Mouse (Mus musculus) forebrain, embryonic 12.5 days (tissue): ENCODE measurements at regions not wholly inside any gene's neighbourhood (a gene's known extent, or its start where the extent isn't known, plus 50 kb on each side); places are given as distances from the start of the nearest gene placed in this dataset.

Experiments
- ATAC-seq: fragments of 200-750 bp; cut with Nextera tagmentation; 2 replicates; pipeline ENCODE4 v1.8.0; 2017; ENCODE audit warnings: moderate TSS enrichment; ENCODE audit not compliant: low FRiP score
- H3K27ac ChIP-seq: fragments of 300-500 bp; sonication (generic); 2 replicates; pipeline ENCODE4 v1.5.1; 2016; ENCODE audit warnings: mild to moderate bottlenecking
- H3K27me3 ChIP-seq: fragments of 300-500 bp; sonication (generic); 2 replicates; pipeline ENCODE4 v1.6.1; 2016; ENCODE audit warnings: mild to moderate bottlenecking
- H3K36me3 ChIP-seq: fragments of 300-500 bp; sonication (generic); replicated peaks from 2 replicates; pipeline ENCODE4 v1.6.1; 2016; ENCODE audit warnings: mild to moderate bottlenecking
- H3K4me1 ChIP-seq: fragments of 300-500 bp; sonication (generic); 2 replicates; pipeline ENCODE4 v1.6.1; 2016
- H3K4me2 ChIP-seq: fragments of 300-500 bp; sonication (generic); 2 replicates; pipeline ENCODE4 v1.6.1; 2016; ENCODE audit warnings: mild to moderate bottlenecking, moderate library complexity
- H3K4me3 ChIP-seq: fragments of 300-500 bp; sonication (generic); replicated peaks from 2 replicates; pipeline ENCODE4 v1.5.1; 2016; ENCODE audit warnings: mild to moderate bottlenecking
- H3K9ac ChIP-seq: fragments of 300-500 bp; sonication (generic); 2 replicates; pipeline ENCODE4 v1.6.1; 2016; ENCODE audit warnings: mild to moderate bottlenecking
- H3K9me3 ChIP-seq: fragments of 300-500 bp; sonication (generic); 2 replicates; pipeline ENCODE4 v1.6.1; 2016
- WGBS: fragments of 180-500 bp; shearing (Covaris S2); methylation state at CpG from one replicate; pipeline ENCODE4 v1.1.7; 2016; 5-methylcytosine and 5-hydroxymethylcytosine counted together

DNA sequence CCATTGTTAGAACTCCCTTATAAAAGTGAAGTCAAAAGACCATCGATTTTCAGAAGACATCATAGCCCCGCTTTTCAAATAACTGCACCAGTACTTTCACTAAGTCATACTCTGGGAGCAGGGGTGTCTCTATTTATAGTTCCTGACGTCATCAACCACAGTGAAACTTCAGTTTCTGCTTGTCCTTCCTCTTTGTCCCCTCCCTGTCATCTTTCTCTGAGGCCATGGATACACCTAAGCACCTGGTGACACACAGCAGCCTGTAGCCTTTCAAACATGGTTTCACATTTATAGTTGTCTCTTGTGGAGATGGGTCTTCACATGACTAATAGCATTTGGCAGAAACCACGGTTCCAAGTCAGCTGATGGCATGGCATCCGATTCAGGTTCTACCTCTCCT lies 277.2 kb downstream of the 4933412E24Rik start:
- WGBS = 92% methylated on average over 5 of the region's 5 CpGs
- no peaks in the 10 kb centered on the region for H3K27me3 ChIP-seq
- no peaks in the 10 kb centered on the region for H3K36me3 ChIP-seq
- no peak for ATAC-seq
- no peak overlapping the region for H3K4me3 ChIP-seq
- no peaks in the 10 kb centered on the region for H3K9me3 ChIP-seq
- no peak overlapping the region for H3K4me2 ChIP-seq
- H3K27ac ChIP-seq = no peak overlapping the region
- no peak overlapping the region for H3K9ac ChIP-seq
- no peaks in the 10 kb centered on the region for H3K4me1 ChIP-seq

DNA sequence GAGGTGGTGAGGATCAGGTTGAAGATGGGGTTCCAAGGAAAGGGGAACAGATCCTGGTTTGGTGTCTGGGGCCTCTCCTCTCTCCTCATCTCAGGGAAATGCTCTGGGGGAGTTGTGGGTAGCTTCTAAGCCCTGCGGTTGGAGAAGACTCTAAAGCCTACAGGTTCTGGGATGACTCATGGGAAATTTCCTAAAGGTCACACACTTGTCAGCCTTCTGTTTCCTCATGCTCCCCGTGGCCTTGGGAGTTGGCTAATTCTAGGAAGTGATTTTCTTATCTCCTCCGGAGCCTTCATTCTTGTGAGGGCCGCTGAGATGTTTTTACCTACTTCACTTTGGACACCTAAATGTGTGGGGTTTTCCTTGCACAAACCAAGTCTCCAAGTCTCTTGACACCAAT lies 279.2 kb downstream of the 4933412E24Rik start:
- Histone ChIP-seq H3K27ac (no peak overlapping the region), H3K36me3 (no peaks in the 10 kb centered on the region), H3K9ac (no peak overlapping the region), H3K9me3 (no peaks in the 10 kb centered on the region), H3K4me3 (no peak overlapping the region), H3K27me3 (no peaks in the 10 kb centered on the region), H3K4me1 (no peaks in the 10 kb centered on the region), H3K4me2 (no peak overlapping the region)
- ATAC-seq = no peak
- 93% methylated on average over 4 of the region's 4 CpGs for WGBS

DNA sequence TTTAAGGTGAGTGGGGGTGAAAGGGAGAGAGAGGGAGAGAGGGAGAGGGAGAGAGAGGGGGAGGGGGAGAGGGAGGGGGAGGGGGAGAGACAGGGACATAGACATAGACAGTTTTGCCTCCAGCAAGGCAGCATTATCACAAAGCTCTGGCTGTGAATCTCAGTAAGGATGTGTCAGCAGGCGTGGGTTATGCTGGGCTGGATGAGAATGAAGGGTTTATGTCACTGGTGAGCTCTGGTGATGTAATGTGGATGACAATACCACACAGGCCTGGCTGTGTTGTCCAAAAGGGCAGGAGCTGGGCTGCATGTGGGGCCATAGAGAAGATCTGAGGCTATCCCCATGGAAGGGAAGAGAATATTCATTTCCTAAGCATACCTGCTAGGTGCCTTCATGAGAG lies 282.0 kb downstream of the 4933412E24Rik start:
- H3K4me1 ChIP-seq = no peaks in the 10 kb centered on the region
- WGBS = 80% methylated on average over 1 of the region's 1 CpGs
- ATAC-seq = no peak
- H3K9me3 ChIP-seq = no peaks in the 10 kb centered on the region
- no peaks in the 10 kb centered on the region for H3K36me3 ChIP-seq
- no peak overlapping the region for H3K4me2 ChIP-seq
- H3K27me3 ChIP-seq = no peaks in the 10 kb centered on the region
- no peak overlapping the region for H3K9ac ChIP-seq
- no peak overlapping the region for H3K4me3 ChIP-seq
- no peak overlapping the region for H3K27ac ChIP-seq

DNA sequence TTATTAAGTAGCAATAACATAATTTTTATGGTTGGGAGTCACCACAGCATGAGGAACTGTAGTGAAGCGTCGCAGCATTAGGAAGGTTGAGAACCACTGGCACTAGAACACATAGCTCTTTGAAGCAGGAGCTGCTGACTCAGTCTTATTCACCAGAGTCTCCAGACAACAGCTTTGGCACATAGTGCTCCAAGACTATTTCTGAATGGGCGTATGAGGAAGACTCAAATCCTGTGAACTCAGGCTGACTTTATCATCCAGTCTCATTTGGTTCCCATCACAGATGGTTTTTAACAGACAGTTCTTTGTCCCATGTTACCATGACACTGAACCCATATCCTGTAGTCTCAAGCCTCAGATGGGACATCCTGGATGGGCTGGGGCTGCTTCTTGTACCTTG lies 282.5 kb downstream of the 4933412E24Rik start:
- ATAC-seq = no peak
- WGBS = 93% methylated on average over 3 of the region's 3 CpGs

DNA sequence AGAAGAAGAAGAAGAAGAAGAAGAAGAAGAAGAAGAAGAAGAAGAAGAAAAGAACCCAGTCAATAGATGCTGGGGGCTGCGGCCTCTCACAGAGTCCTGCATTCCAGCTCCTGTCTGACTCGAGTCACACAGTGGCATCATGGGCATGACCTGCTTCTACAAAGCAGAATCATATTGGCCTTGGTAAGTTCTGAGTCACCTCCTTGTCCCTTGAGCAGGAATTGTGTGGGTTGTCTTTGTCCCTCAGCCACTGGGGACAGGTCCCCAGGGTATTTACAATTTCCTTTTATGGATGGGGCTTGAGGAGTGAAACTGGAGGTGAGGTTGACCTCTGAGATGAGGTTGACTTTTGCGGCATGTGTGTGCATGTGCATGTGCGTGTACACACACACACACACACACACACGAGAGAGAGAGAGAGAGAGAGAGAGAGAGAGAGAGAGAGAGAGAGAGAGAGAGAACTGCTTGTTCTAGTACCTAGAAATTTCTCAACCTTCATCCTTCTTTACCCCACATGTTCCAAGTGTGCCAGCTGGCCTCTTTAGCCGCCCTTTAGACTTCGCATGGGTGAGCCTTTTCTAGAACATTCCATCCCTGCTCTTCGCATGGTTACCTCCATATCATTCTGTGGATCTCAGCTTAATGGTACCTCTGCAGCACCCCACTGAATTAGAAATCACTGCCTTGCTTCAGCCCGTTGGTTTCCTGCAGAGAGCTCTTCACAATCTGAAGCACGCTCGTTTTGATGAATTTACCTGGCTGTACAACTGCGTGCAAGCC lies 283.2 kb downstream of the 4933412E24Rik start:
- no peaks in the 10 kb centered on the region for H3K9me3 ChIP-seq
- H3K36me3 ChIP-seq = no peaks in the 10 kb centered on the region
- no peak overlapping the region for H3K4me3 ChIP-seq
- ATAC-seq = no peak
- H3K4me1 ChIP-seq = no peaks in the 10 kb centered on the region
- no peak overlapping the region for H3K27ac ChIP-seq
- WGBS = 84% methylated on average over 12 of the region's 12 CpGs
- no peak overlapping the region for H3K9ac ChIP-seq
- H3K27me3 ChIP-seq = no peaks in the 10 kb centered on the region
- no peak overlapping the region for H3K4me2 ChIP-seq

More for the DNA sequence above, 282.5 kb downstream of the 4933412E24Rik start:
- Histone ChIP-seq H3K4me3 (no peak overlapping the region), H3K4me2 (no peak overlapping the region), H3K36me3 (no peaks in the 10 kb centered on the region), H3K27me3 (no peaks in the 10 kb centered on the region), H3K27ac (no peak overlapping the region), H3K9ac (no peak overlapping the region), H3K9me3 (no peaks in the 10 kb centered on the region), H3K4me1 (no peaks in the 10 kb centered on the region)

DNA sequence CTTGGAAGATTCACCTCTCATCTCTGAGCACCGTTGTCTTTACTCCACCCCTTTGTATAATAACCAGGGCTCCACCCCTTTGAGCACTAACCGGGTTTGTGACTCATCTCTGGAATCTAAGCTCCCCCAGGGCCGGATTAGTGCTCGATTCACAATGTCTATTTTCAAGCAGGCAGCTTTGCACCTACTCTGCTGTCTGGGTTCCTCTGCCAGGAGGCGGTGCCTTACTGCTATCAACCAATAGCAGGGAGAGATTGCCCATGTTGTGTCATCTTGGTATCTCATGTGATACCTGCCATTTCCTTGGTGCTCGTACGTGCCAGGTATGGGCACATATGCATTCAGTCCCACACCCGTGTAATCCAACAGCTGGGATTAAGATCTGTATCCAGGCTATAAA lies 285.3 kb downstream of the 4933412E24Rik start:
- Histone ChIP-seq H3K4me1 (no peaks in the 10 kb centered on the region), H3K36me3 (no peaks in the 10 kb centered on the region), H3K4me3 (no peak overlapping the region), H3K4me2 (no peak overlapping the region), H3K27me3 (no peaks in the 10 kb centered on the region), H3K9me3 (no peaks in the 10 kb centered on the region), H3K9ac (no peak overlapping the region), H3K27ac (no peak overlapping the region)
- WGBS = 85% methylated on average over 8 of the region's 8 CpGs
- no peak for ATAC-seq

DNA sequence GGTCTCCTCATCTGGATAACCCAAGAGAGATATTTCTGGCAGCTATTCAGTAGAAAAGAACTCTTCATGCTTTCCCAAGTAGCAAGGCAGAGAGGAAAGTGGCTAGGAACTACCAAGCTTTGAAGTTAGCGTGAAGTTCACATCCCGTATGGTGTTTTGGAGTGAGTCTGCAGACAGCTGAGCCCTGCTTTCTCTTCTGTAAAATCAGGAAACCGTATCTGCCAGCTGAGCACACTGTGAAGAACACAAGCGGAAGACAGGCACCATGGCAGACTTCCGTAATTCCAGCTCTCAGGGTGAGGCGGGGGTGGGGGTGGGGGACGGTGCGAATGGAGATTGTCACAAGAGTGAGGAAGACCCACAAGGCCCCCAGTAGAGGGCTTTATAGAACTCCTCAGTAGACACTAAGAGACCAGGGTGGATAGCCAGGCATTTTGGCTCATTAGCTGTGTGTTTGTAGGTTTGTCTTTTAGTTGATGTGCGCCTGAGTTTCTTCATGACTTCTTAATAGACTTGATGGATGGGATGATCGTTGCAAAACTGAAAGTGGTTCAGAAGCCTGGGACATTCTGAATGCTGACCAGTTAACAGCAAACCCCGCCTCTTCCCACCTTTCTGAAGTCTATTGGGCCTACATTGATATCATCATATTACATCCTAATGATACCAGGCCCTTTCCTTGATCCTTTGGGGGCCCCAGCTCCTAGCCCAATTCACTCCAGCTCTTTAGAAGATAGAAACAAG lies 287.4 kb downstream of the 4933412E24Rik start:
- Histone ChIP-seq H3K27me3 (no peaks in the 10 kb centered on the region), H3K36me3 (no peaks in the 10 kb centered on the region), H3K9me3 (no peaks in the 10 kb centered on the region), H3K4me2 (no peak overlapping the region), H3K4me3 (no peak overlapping the region), H3K4me1 (no peaks in the 10 kb centered on the region), H3K9ac (no peak overlapping the region), H3K27ac (no peak overlapping the region)
- WGBS = 94% methylated on average over 11 of the region's 11 CpGs
- ATAC-seq = no peak

DNA sequence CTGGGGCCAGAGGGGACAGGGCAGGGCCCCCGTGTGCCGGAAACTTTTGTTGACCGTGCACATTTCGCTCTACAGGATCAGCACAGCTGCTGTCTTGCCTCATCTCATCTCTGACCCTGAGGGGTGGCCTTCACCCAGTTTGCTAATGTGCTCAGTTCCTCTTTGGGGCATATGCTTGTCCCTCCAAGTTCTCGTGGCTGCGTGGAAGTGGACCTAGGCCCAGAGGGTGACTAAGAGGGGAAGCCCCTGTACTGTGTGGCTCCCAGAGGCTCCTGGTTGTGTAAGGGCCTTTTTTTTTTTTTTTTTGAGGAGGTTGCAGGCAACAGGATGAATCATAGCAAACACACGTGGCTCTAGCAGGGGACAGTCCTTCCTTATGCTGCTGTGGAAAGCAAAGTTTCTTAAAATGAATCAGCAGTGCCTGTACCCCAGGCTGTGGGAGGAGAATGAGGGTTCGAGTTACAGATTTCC lies 288.2 kb downstream of the 4933412E24Rik start:
- Histone ChIP-seq H3K36me3 (no peaks in the 10 kb centered on the region), H3K27me3 (no peaks in the 10 kb centered on the region), H3K27ac (no peak overlapping the region), H3K9me3 (no peaks in the 10 kb centered on the region), H3K4me3 (no peak overlapping the region), H3K4me2 (no peak overlapping the region), H3K9ac (no peak overlapping the region), H3K4me1 (no peaks in the 10 kb centered on the region)
- ATAC-seq = no peak
- WGBS = 84% methylated on average over 8 of the region's 8 CpGs

DNA sequence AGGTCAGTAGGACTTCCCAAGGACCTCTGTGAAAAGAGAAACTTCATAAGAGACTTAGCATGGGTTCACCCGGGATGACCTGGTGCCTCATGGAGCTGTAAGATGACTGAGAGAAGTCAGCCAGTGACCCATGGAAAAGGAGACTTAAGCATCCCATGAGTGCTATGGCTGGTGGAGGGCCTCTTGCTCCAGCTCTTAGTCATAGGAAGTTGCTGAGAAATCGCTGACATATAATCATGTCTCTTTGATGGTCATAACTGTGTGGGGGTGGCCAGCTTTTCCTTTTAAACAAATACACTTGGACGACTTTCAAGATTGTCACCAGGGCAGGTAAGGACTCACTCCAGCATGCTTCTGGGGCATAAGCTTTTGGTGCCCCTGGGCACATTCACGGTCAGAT lies 290.5 kb downstream of the 4933412E24Rik start:
- H3K9me3 ChIP-seq = no peaks in the 10 kb centered on the region
- H3K27me3 ChIP-seq = no peaks in the 10 kb centered on the region
- H3K27ac ChIP-seq = no peak overlapping the region
- WGBS = 90% methylated on average over 4 of the region's 4 CpGs
- H3K9ac ChIP-seq = no peak overlapping the region
- H3K4me1 ChIP-seq = no peaks in the 10 kb centered on the region
- H3K4me2 ChIP-seq = no peak overlapping the region
- no peak for ATAC-seq
- H3K36me3 ChIP-seq = no peaks in the 10 kb centered on the region
- H3K4me3 ChIP-seq = no peak overlapping the region

DNA sequence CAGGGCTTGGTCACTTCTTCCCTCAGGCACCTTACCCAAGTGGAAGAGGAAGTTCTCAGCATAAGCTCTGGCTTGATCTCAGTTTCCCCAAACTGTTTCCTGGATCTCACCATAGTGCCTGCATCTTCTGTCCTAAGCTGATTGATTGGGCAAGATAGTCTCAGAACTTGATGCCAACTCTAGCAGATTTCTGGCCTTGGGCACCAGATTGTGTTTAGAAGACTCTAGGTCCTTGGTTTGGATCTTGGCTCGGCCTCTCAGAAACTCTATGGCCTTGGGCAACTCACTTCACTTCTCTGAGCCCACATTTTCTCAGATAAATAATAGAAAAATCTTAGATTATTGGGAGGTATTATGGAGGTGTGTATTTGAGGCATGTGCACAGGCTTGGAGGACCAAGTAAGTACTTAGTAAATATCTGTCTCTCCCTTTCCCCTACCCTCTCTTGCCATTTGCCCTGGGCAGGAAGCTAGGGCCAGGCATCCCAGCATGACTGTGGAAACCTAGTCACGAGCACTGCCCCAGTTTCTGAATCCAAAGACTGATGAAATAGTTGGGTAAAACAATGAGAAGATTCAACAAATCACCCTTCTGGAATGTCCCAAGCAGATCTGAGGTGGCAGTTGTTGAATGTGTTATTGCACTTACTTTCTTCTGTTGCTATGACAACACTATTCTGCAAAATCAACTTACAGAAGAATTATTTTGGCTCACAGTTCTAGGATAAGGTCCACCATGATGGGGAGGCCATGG lies 293.6 kb downstream of the 4933412E24Rik start:
- no peaks in the 10 kb centered on the region for H3K9me3 ChIP-seq
- no peaks in the 10 kb centered on the region for H3K4me1 ChIP-seq
- ATAC-seq = no peak
- no peaks in the 10 kb centered on the region for H3K27me3 ChIP-seq
- no peak overlapping the region for H3K27ac ChIP-seq
- H3K36me3 ChIP-seq = no peaks in the 10 kb centered on the region
- no peak overlapping the region for H3K4me3 ChIP-seq
- H3K4me2 ChIP-seq = no peak overlapping the region
- H3K9ac ChIP-seq = no peak overlapping the region
- WGBS = 88% methylated on average over 2 of the region's 2 CpGs

DNA sequence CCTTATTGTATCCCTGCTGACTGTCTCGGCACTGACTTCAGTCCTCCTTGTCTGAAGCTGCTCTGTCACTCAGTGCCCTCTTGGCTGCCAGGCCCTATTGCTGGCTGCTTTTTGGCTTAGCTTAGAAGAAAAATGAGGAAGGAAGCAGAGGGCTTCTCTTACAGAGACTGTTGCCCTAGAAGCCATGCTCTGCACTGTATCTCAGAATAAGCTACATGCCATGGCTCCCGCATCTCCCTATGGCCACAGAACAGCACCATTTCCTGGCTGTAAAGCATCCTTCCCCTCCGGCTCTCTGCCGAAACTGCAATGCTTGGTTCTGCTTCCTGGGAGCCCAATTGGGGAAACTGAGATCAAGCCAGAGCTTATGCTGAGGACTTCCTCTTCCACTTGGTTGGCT lies 295.0 kb downstream of the 4933412E24Rik start:
- Histone ChIP-seq H3K27me3 (no peaks in the 10 kb centered on the region), H3K27ac (no peak overlapping the region), H3K4me2 (no peak overlapping the region), H3K9me3 (no peaks in the 10 kb centered on the region), H3K4me1 (no peaks in the 10 kb centered on the region), H3K9ac (no peak overlapping the region), H3K4me3 (no peak overlapping the region), H3K36me3 (no peaks in the 10 kb centered on the region)
- no peak for ATAC-seq
- WGBS = 82% methylated on average over 4 of the region's 4 CpGs

DNA sequence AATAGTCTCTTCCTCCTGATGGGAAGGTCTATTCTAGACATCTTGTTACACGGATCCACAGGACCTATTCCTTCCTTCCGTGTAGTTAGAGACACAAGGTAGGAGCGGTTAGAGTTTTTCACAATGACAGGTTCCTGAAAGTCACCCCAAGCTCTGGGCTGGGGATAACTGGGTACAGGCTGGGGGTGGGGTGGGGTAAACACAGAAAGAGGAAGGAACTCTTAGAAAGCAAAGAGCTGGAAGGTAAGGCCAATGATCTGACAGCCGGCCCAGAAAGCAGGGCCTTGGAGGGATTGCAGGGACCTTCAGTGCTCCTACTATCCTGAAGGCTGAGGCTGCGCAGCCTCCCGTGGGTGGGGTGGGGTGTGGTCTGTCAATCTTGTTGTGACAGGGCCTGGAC lies 295.4 kb downstream of the 4933412E24Rik start:
- 88% methylated on average over 6 of the region's 6 CpGs for WGBS
- Histone ChIP-seq H3K27me3 (no peaks in the 10 kb centered on the region), H3K9me3 (no peaks in the 10 kb centered on the region), H3K36me3 (no peaks in the 10 kb centered on the region), H3K27ac (no peak overlapping the region), H3K4me2 (no peak overlapping the region), H3K4me1 (no peaks in the 10 kb centered on the region), H3K9ac (no peak overlapping the region), H3K4me3 (no peak overlapping the region)
- ATAC-seq = no peak
